Mouse (Mus musculus) fat pad, adult 2 months (tissue): Measurements from ENCODE around the gene March10.

Experiments used
- DNase-seq: peaks from one replicate; pipeline ENCODE4 v3.0.0-alpha.2; 2011; ENCODE audit warnings: low read depth, low spot score; ENCODE audit errors: extremely low read depth

The March10 gene

DNA sequence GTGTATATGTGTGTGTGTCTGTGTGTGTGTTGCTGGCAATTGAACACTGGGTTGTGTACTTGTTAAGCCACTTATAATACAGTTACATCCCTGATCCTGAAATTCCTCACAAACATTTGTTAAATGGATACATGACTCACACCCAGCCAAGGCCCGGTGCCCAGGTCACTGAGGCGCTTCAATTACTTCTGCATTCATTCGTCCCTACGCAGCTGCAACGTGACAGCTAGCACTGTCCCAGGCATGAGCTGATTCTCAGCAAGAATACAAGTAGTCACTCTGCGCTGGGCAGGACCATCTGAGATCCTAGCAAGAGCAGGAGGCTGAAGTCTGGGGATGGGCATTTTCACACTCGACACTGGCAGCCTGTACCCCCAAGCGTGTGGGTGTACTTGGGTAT lies 141.2 kb downstream of the March10 start:
- DNase-seq = no peak

GRCm38 (mm10) chr11:105313633-105314014 lies 142.9 kb downstream of the March10 start:
- DNase-seq = no peak

- no peak for DNase-seq
These were observed 143.4 kb downstream of the March10 start for GRCm38 (mm10) chr11:105312972-105313632.

- no peak for DNase-seq
These were observed 144.1 kb downstream of the March10 start for GRCm38 (mm10) chr11:105312311-105312942.

GRCm38 (mm10) chr11:105311291-105311975 lies 145.1 kb downstream of the March10 start:
- DNase-seq = no peak
